Mouse (Mus musculus): ENCODE results near the gene Plcxd1. TPM values are rescaled to one million over a fixed set of nuclear protein-coding genes. Genes with fewer than 3 reads are reported as not detected.

Plcxd1 gene
- polyA plus RNA-seq, 1 experiment from 2014 or later, result 1.6 TPM

- H3K27me3 ChIP-seq (ENCODE audit: insufficient read depth, low read length), result no peaks in the 10 kb centered on the region
- WGBS, result 4% methylated on average over 46 of the region's 46 CpGs
- H3K4me2 ChIP-seq (ENCODE audit: low read length), result peak within 1 kb of the TSS; percentile 82
- ATAC-seq (replicated peaks; ENCODE audit: low FRiP score, low read depth), result peak; percentile 99
- TF ChIP-seq CTCF (IDR thresholded peaks at IDR 0.05; ENCODE audit: low read depth), result no peak; the same call in 1 of the 2 replicates
- H3K36me3 ChIP-seq (ENCODE audit: insufficient read depth, low read length), result no peaks in the 10 kb centered on the region; the same call in 1 of the 2 replicates
- no peaks in the 10 kb centered on the region; the same call in none of the 2 replicates for H3K9me3 ChIP-seq (replicated peaks; ENCODE audit: low read length)
- H3K9ac ChIP-seq (ENCODE audit: low read depth, low read length), result peak within 1 kb of the TSS; percentile 76
- peak within 1 kb of the TSS; percentile 55 for H3K27ac ChIP-seq
- H3K4me3 ChIP-seq (replicated peaks; ENCODE audit: low read depth, low read length), result peak within 1 kb of the TSS; percentile 61
- DNase-seq (ENCODE audit: low spot score), result peak; percentile 98
- no peaks in the 10 kb centered on the region for H3K4me1 ChIP-seq (replicated peaks; ENCODE audit: insufficient read depth, low read length)
Observed at GRCm38 (mm10) chr5:110135293-110136086, 35.7 kb downstream of the Plcxd1 start, which contains the start of gene Chfr. Gene Chfr, plus strand, starts transcription at chr5:110135842.

DNA sequence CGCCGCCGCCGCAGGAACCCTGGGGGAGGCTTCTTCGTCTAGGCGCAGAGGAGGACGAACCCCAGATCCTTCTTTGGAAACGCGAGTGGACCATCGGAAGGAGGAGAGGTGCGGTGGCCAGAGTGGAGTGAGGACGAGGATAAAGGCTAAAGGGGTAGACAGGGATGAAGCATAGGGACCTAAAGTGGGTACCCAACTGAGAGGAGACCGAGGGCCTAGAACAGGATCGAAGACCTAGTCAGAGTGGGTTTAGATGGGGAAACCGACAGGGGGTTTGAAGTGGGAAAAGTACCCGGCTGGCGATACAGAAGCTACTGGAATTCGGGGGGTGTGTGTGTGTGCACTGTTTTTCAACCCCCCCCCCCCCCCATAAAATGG, 36.3 kb downstream of the Plcxd1 start:
- Histone ChIP-seq H3K9me3 (replicated peaks; ENCODE audit: low read length) (no peaks in the 10 kb centered on the region; the same call in 1 of the 2 replicates), H3K9ac (ENCODE audit: low read depth, low read length) (peak overlapping the region; percentile 76), H3K4me1 (replicated peaks; ENCODE audit: insufficient read depth, low read length) (no peaks in the 10 kb centered on the region), H3K27me3 (ENCODE audit: insufficient read depth, low read length) (no peaks in the 10 kb centered on the region), H3K4me2 (ENCODE audit: low read length) (peak overlapping the region; percentile 82), H3K36me3 (ENCODE audit: insufficient read depth, low read length) (no peaks in the 10 kb centered on the region; the same call in 1 of the 2 replicates), H3K27ac (peak overlapping the region; percentile 55; the same call in 1 of the 2 replicates), H3K4me3 (replicated peaks; ENCODE audit: low read depth, low read length) (peak overlapping the region; percentile 61)
- peak; percentile 14; the same call in 1 of the 2 replicates for ATAC-seq (replicated peaks; ENCODE audit: low FRiP score, low read depth)
- no peak for TF ChIP-seq CTCF (IDR thresholded peaks at IDR 0.05; ENCODE audit: low read depth)
- WGBS, result 6% methylated on average over 18 of the region's 18 CpGs
- DNase-seq (ENCODE audit: low spot score), result no peak

DNA sequence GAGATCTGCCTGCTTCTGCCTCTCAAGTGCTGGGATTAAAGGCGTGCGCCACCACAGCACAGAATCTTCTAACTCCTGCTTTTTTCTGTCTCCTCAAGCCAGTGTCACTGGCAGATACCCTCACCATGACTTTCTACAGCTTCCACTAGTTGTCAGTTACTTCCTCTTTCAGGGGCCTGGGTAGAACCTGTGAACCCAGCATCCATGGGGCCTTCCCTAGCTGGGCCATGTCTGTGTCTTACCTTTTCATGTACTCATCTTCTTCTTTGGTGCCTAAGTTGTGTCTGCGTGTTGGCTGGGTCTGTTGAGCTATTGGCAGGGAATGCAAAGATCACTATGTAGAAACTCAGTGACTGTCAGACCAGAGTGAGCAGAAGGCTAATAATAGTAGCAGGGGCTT, 38.0 kb downstream of the Plcxd1 start:
- Histone ChIP-seq H3K27ac (no peak overlapping the region), H3K36me3 (ENCODE audit: insufficient read depth, low read length) (no peaks in the 10 kb centered on the region; the same call in 1 of the 2 replicates), H3K4me2 (ENCODE audit: low read length) (no peak overlapping the region), H3K4me3 (replicated peaks; ENCODE audit: low read depth, low read length) (no peak overlapping the region), H3K4me1 (replicated peaks; ENCODE audit: insufficient read depth, low read length) (no peaks in the 10 kb centered on the region), H3K9me3 (replicated peaks; ENCODE audit: low read length) (no peaks in the 10 kb centered on the region; the same call in 1 of the 2 replicates), H3K27me3 (ENCODE audit: insufficient read depth, low read length) (no peaks in the 10 kb centered on the region), H3K9ac (ENCODE audit: low read depth, low read length) (no peak overlapping the region)
- WGBS, result 95% methylated on average over 3 of the region's 3 CpGs
- TF ChIP-seq CTCF (IDR thresholded peaks at IDR 0.05; ENCODE audit: low read depth), result no peak
- ATAC-seq (replicated peaks; ENCODE audit: low FRiP score, low read depth), result no peak
- no peak for DNase-seq (ENCODE audit: low spot score)

GRCm38 (mm10) chr5:110139325-110139724, 39.6 kb downstream of the Plcxd1 start:
- TF ChIP-seq CTCF (IDR thresholded peaks at IDR 0.05; ENCODE audit: low read depth), result no peak
- Histone ChIP-seq H3K9me3 (replicated peaks; ENCODE audit: low read length) (no peaks in the 10 kb centered on the region; the same call in 1 of the 2 replicates), H3K27ac (no peak overlapping the region), H3K4me3 (replicated peaks; ENCODE audit: low read depth, low read length) (no peak overlapping the region), H3K36me3 (ENCODE audit: insufficient read depth, low read length) (peaks cover 6% of the 10 kb centered on the region), H3K9ac (ENCODE audit: low read depth, low read length) (no peak overlapping the region), H3K4me2 (ENCODE audit: low read length) (no peak overlapping the region), H3K4me1 (replicated peaks; ENCODE audit: insufficient read depth, low read length) (no peaks in the 10 kb centered on the region), H3K27me3 (ENCODE audit: insufficient read depth, low read length) (no peaks in the 10 kb centered on the region)
- ATAC-seq (replicated peaks; ENCODE audit: low FRiP score, low read depth), result no peak
- 94% methylated on average over 3 of the region's 3 CpGs for WGBS
- DNase-seq (ENCODE audit: low spot score), result no peak

DNA sequence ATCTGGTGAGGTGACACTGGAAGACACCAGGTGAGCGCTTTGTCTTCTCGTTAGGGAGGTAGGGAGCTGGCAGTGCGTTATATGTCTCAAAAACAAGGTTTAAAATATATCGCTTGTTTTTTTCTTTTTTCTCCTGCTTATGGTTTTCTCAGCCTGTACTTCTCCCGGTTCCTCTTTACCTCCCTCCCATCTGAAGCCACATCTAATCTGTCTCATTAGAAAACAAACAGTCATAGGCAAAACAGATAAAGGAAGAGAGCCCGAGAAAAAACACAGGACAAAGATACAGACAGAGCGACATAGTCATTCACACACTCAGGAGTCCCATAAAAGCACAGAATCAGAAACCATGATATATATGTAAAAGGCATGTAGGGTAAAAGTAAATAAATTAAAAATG, 40.7 kb downstream of the Plcxd1 start:
- Histone ChIP-seq H3K27me3 (ENCODE audit: insufficient read depth, low read length) (no peaks in the 10 kb centered on the region), H3K36me3 (ENCODE audit: insufficient read depth, low read length) (peaks cover 11% of the 10 kb centered on the region), H3K4me1 (replicated peaks; ENCODE audit: insufficient read depth, low read length) (no peaks in the 10 kb centered on the region), H3K4me2 (ENCODE audit: low read length) (no peak overlapping the region), H3K27ac (no peak overlapping the region), H3K4me3 (replicated peaks; ENCODE audit: low read depth, low read length) (no peak overlapping the region), H3K9me3 (replicated peaks; ENCODE audit: low read length) (no peaks in the 10 kb centered on the region), H3K9ac (ENCODE audit: low read depth, low read length) (no peak overlapping the region)
- DNase-seq (ENCODE audit: low spot score) (no peak), ATAC-seq (replicated peaks; ENCODE audit: low FRiP score, low read depth) (no peak)
- no peak for TF ChIP-seq CTCF (IDR thresholded peaks at IDR 0.05; ENCODE audit: low read depth)
- WGBS, result 93% methylated on average over 7 of the region's 7 CpGs

GRCm38 (mm10) chr5:110142309-110142708, 42.5 kb downstream of the Plcxd1 start:
- Histone ChIP-seq H3K4me1 (replicated peaks; ENCODE audit: insufficient read depth, low read length) (no peaks in the 10 kb centered on the region), H3K27me3 (ENCODE audit: insufficient read depth, low read length) (no peaks in the 10 kb centered on the region), H3K9me3 (replicated peaks; ENCODE audit: low read length) (no peaks in the 10 kb centered on the region), H3K4me3 (replicated peaks; ENCODE audit: low read depth, low read length) (no peak overlapping the region), H3K9ac (ENCODE audit: low read depth, low read length) (no peak overlapping the region), H3K27ac (no peak overlapping the region), H3K36me3 (ENCODE audit: insufficient read depth, low read length) (peaks cover 24% of the 10 kb centered on the region), H3K4me2 (ENCODE audit: low read length) (no peak overlapping the region)
- 88% methylated on average over 2 of the region's 2 CpGs for WGBS
- DNase-seq (ENCODE audit: low spot score) (no peak), ATAC-seq (replicated peaks; ENCODE audit: low FRiP score, low read depth) (no peak)
- TF ChIP-seq CTCF (IDR thresholded peaks at IDR 0.05; ENCODE audit: low read depth), result no peak
